Mouse (Mus musculus) thymus, postnatal 10 days (tissue): ENCODE measurements around the gene Pfn3.
"Not testable (repeated sequence)": the region's sequence is repeated elsewhere in the genome, so short reads cannot be mapped to it uniquely, and the experiment has no call there.

Source experiments
- DNase-seq, 2 experiments: peaks; one replicate each; pipeline ENCODE4 v3.0.0; 2021; ENCODE audit warnings: low spot score in 2 of 2

The Pfn3 gene

GRCm38 (mm10) chr13:55414743-55415380, at the start of gene Pfn3:
Gene Pfn3 (minus strand): TSS chr13:55415232.
- no peak for DNase-seq

GRCm38 (mm10) chr13:55464027-55464884, 49.2 kb upstream of the Pfn3 start, which contains the start of gene Prr7:
Gene Prr7 (plus strand): TSS chr13:55464267.
- peak; percentile 66 to 71 for DNase-seq

- peak; percentile 5 to 55 for DNase-seq
These were observed 48.5 kb upstream of the Pfn3 start for GRCm38 (mm10) chr13:55463399-55464026.

GRCm38 (mm10) chr13:55462965-55463364, 47.9 kb upstream of the Pfn3 start:
- peak in 1 of 2 experiments; percentile 5 for DNase-seq

- no peak for DNase-seq
These were observed 36.9 kb upstream of the Pfn3 start for GRCm38 (mm10) chr13:55451785-55452549.

- no peak for DNase-seq
These were observed 36.3 kb upstream of the Pfn3 start for GRCm38 (mm10) chr13:55451296-55451695.

GRCm38 (mm10) chr13:55450511-55450980, 35.5 kb upstream of the Pfn3 start:
- DNase-seq = no peak

- DNase-seq = peak; percentile 63 to 64
These were observed 34.8 kb upstream of the Pfn3 start for GRCm38 (mm10) chr13:55449679-55450441.

GRCm38 (mm10) chr13:55449205-55449604, 34.2 kb upstream of the Pfn3 start:
- peak; percentile 31 to 47 for DNase-seq

- peak in 1 of 2 experiments; percentile 11 for DNase-seq
These were observed 33.1 kb upstream of the Pfn3 start for GRCm38 (mm10) chr13:55448131-55448530.

- DNase-seq = peak; percentile 69 to 73
These were observed 32.5 kb upstream of the Pfn3 start for GRCm38 (mm10) chr13:55447543-55447943.

GRCm38 (mm10) chr13:55446483-55447105, 31.6 kb upstream of the Pfn3 start:
- DNase-seq = no peak

GRCm38 (mm10) chr13:55445361-55446091, 30.5 kb upstream of the Pfn3 start:
- peak; percentile 48 to 55 for DNase-seq

GRCm38 (mm10) chr13:55444937-55445315, 29.9 kb upstream of the Pfn3 start, which contains the start of gene Grk6:
Gene Grk6 (plus strand): TSS chr13:55445072.
- peak; percentile 97 to 100 for DNase-seq

- DNase-seq = peak; percentile 79 to 81
These were observed 29.4 kb upstream of the Pfn3 start for GRCm38 (mm10) chr13:55444286-55444936.

- DNase-seq = no peak
These were observed 28.8 kb upstream of the Pfn3 start for GRCm38 (mm10) chr13:55443799-55444285.

- not testable (repeated sequence) for DNase-seq
These were observed 22.1 kb upstream of the Pfn3 start for GRCm38 (mm10) chr13:55437111-55437629.

- DNase-seq = peak; percentile 58 to 68
These were observed 17.1 kb upstream of the Pfn3 start for GRCm38 (mm10) chr13:55431889-55432685.
